Mouse (Mus musculus): ENCODE results near the gene Gatd1.

Gene Gatd1

GRCm38 (mm10) chr7:141388487-141389109 is 25.3 kb downstream of the Gatd1 start:
- no peak for DNase-seq

GRCm38 (mm10) chr7:141387807-141388486 is 26.0 kb downstream of the Gatd1 start:
- DNase-seq = no peak

GRCm38 (mm10) chr7:141381068-141381835 is 32.7 kb downstream of the Gatd1 start:
- no peak for DNase-seq

- DNase-seq = no peak
Measured at GRCm38 (mm10) chr7:141379584-141379983, 34.4 kb downstream of the Gatd1 start.

GRCm38 (mm10) chr7:141374399-141374798 is 39.5 kb downstream of the Gatd1 start:
- no peak for DNase-seq

GRCm38 (mm10) chr7:141373611-141374010 is 40.3 kb downstream of the Gatd1 start:
- no peak for DNase-seq

GRCm38 (mm10) chr7:141371942-141372595 is 41.9 kb downstream of the Gatd1 start:
- DNase-seq = no peak

GRCm38 (mm10) chr7:141369918-141370317 is 44.0 kb downstream of the Gatd1 start:
- DNase-seq = no peak

GRCm38 (mm10) chr7:141367358-141367757 is 46.6 kb downstream of the Gatd1 start:
- no peak for DNase-seq

- no peak for DNase-seq
Measured at GRCm38 (mm10) chr7:141365049-141365445, 48.9 kb downstream of the Gatd1 start.

- DNase-seq = no peak
Measured at GRCm38 (mm10) chr7:141364349-141365048, 49.4 kb downstream of the Gatd1 start.

GRCm38 (mm10) chr7:141363752-141364125 is 50.2 kb downstream of the Gatd1 start:
- no peak for DNase-seq

- DNase-seq = peak; percentile 76
Measured at GRCm38 (mm10) chr7:141363106-141363751, 50.7 kb downstream of the Gatd1 start.

- peak; percentile 59 for DNase-seq
Measured at GRCm38 (mm10) chr7:141361510-141361909, 52.4 kb downstream of the Gatd1 start.
